ENCODE assay signal across 18 mouse cellular contexts in genomic region chr19:42071221-42071620, GRCm38 (mm10). TPM values are rescaled to one million over a fixed set of nuclear protein-coding genes. Genes with fewer than 3 reads are reported as not detected.
DNase-seq lines count a peak whose midpoint lies in the region; ATAC-seq and TF ChIP-seq lines count a peak whose summit lies in the region.
"Had no signal": no experiment of that assay in that cellular context is flagged by ENCODE, and none has a peak within 500 bp of the region (broad histone marks: within the 10 kb centered on the region; RNA-seq: fewer than 3 reads in every experiment).

No protein-coding gene starts in this region.

- peak; percentile 57 for TF ChIP-seq RAD21 in MEL (IDR thresholded peaks at IDR 0.05; ENCODE audit: low read depth, low read length)

- no peaks in the 10 kb centered on the region for H3K79me2 ChIP-seq in MEL (ENCODE audit: control insufficient read depth, insufficient read depth, low read length, poor library complexity)

- peaks cover 4% of the 10 kb centered on the region; the same call in 1 of the 2 replicates for H3K4me1 ChIP-seq in intestine, postnatal 0 days (replicated peaks; ENCODE audit: control insufficient read depth, insufficient read depth, low read length)
- H3K4me1 ChIP-seq in intestine, embryonic 15.5 days (replicated peaks): no peaks in the 10 kb centered on the region
- no peaks in the 10 kb centered on the region for H3K4me1 ChIP-seq in MEL (ENCODE audit: control insufficient read depth in 1 of 2, insufficient read depth in 2 of 2, low read length in 2 of 2)
- peaks cover 14% of the 10 kb centered on the region; the same call in 1 of the 2 replicates for H3K4me1 ChIP-seq in liver, embryonic 13.5 days (replicated peaks)
- H3K4me1 ChIP-seq: limb, embryonic 15.5 days had no signal

- peak; percentile 54 for TF ChIP-seq CTCF in intestine, postnatal 0 days (IDR thresholded peaks at IDR 0.05; ENCODE audit: low read depth)
- TF ChIP-seq CTCF in MEL (IDR thresholded peaks at IDR 0.05 in 2 of 3, conservative IDR thresholded peaks at IDR 0.05 in 1 of 3; ENCODE audit: control insufficient read depth in 1 of 3, insufficient read depth in 1 of 3, low read depth in 2 of 3, low read length in 3 of 3, poor library complexity in 1 of 3, severe bottlenecking in 1 of 3): peak in 2 of 3 experiments; percentile 54 to 56; a peak in 4 of 6 replicates

- H3K9ac ChIP-seq in intestine, postnatal 0 days (ENCODE audit: low read depth, low read length): no peak overlapping the region
- H3K9ac ChIP-seq in intestine, embryonic 15.5 days: no peak overlapping the region
- no peak overlapping the region for H3K9ac ChIP-seq in MEL (ENCODE audit: control insufficient read depth, low read depth, low read length, poor library complexity, severe bottlenecking)
- no peak overlapping the region for H3K9ac ChIP-seq in liver, embryonic 13.5 days
- H3K9ac ChIP-seq: limb, embryonic 15.5 days had no signal

- no peak overlapping the region; the same call in 1 of the 2 replicates for H3K4me2 ChIP-seq in intestine, postnatal 0 days (replicated peaks; ENCODE audit: low read depth)
- H3K4me2 ChIP-seq in intestine, embryonic 15.5 days (replicated peaks): no peak overlapping the region
- H3K4me2 ChIP-seq in liver, embryonic 13.5 days: no peak overlapping the region
- H3K4me2 ChIP-seq: limb, embryonic 15.5 days had no signal

- 77% methylated on average over 7 of the region's 7 CpGs for WGBS in intestine, postnatal 0 days
- 69% methylated on average over 7 of the region's 7 CpGs for whole genome bisulfite sequencing in intestine, embryonic 15.5 days
- WGBS in liver, embryonic 13.5 days (ENCODE audit: insufficient replicate concordance): 70% methylated on average over 7 of the region's 7 CpGs

- ATAC-seq in intestine, postnatal 0 days: no peak
- no peak for ATAC-seq in intestine, embryonic 15.5 days
- ATAC-seq in liver, embryonic 13.5 days (ENCODE audit: low read depth): no peak
- ATAC-seq: CD4-positive, CD25-positive, alpha-beta regulatory T cell, adult 4 months; Patski had no signal

- no peaks in the 10 kb centered on the region for H3K9me3 ChIP-seq in intestine, postnatal 0 days (ENCODE audit: control insufficient read depth)
- H3K9me3 ChIP-seq in intestine, embryonic 15.5 days: no peaks in the 10 kb centered on the region
- no peaks in the 10 kb centered on the region for H3K9me3 ChIP-seq in MEL (replicated peaks; ENCODE audit: insufficient read depth, low read length)
- H3K9me3 ChIP-seq in liver, embryonic 13.5 days (replicated peaks): no peaks in the 10 kb centered on the region
- H3K9me3 ChIP-seq: limb, embryonic 15.5 days had no signal

- H3K27me3 ChIP-seq in intestine, postnatal 0 days (replicated peaks; ENCODE audit: control insufficient read depth, insufficient read depth, low read length): no peaks in the 10 kb centered on the region
- H3K27me3 ChIP-seq in intestine, embryonic 15.5 days (replicated peaks): no peaks in the 10 kb centered on the region
- H3K27me3 ChIP-seq in MEL (ENCODE audit: control insufficient read depth in 1 of 2, insufficient read depth in 2 of 2, low read length in 2 of 2): peaks cover 15 to 17% of the 10 kb centered on the region in 2 experiments
- H3K27me3 ChIP-seq in liver, embryonic 13.5 days: no peaks in the 10 kb centered on the region
- H3K27me3 ChIP-seq: limb, embryonic 15.5 days; Patski had no signal

- no peaks in the 10 kb centered on the region for H3K36me3 ChIP-seq in intestine, postnatal 0 days (ENCODE audit: control insufficient read depth, insufficient read depth)
- H3K36me3 ChIP-seq in intestine, embryonic 15.5 days: no peaks in the 10 kb centered on the region
- no peaks in the 10 kb centered on the region for H3K36me3 ChIP-seq in MEL (ENCODE audit: control insufficient read depth in 1 of 2, insufficient read depth in 2 of 2, low read length in 2 of 2)
- peaks cover 14% of the 10 kb centered on the region for H3K36me3 ChIP-seq in liver, embryonic 13.5 days

- DNase-seq in 3T3-L1 (ENCODE audit: low read depth, low spot score): peak; percentile 71
- peak; percentile 42 for DNase-seq in MEL (ENCODE audit: low read depth, low spot score)
- no peak for DNase-seq in liver, embryonic 13.5 days
- DNase-seq in gastrocnemius, adult 8-10 months (ENCODE audit: low spot score in 2 of 2): no peak
- DNase-seq in ovary, postnatal 36 days (ENCODE audit: low spot score): no peak
- no peak for DNase-seq in spleen, postnatal 10 days (ENCODE audit: low spot score in 2 of 2)
- DNase-seq: adrenal gland, adult 2 months; cerebellum, postnatal 10 days; heart, adult 11 months; right cerebral cortex, postnatal 14 days; thymus, adult 2 months had no signal

- no peak for TF ChIP-seq EP300 in MEL (IDR thresholded peaks at IDR 0.05; ENCODE audit: low read depth in 1 of 2, low read length in 2 of 2)

- no peak for TF ChIP-seq POLR2A in MEL (IDR thresholded peaks at IDR 0.05; ENCODE audit: control insufficient read depth in 1 of 2, insufficient read depth in 1 of 2, low read depth in 1 of 2, low read length in 2 of 2, poor library complexity in 1 of 2)

- H3K4me3 ChIP-seq in intestine, postnatal 0 days (ENCODE audit: low read depth, low read length): no peak overlapping the region
- no peak overlapping the region for H3K4me3 ChIP-seq in intestine, embryonic 15.5 days (replicated peaks)
- no peak overlapping the region for H3K4me3 ChIP-seq in MEL (ENCODE audit: control insufficient read depth in 1 of 2, insufficient read depth in 1 of 2, low read depth in 2 of 2, low read length in 2 of 2)
- no peak overlapping the region for H3K4me3 ChIP-seq in liver, embryonic 13.5 days (replicated peaks)
- H3K4me3 ChIP-seq: limb, embryonic 15.5 days; myocyte had no signal

- H3K27ac ChIP-seq in intestine, postnatal 0 days (ENCODE audit: low read depth, low read length): peak overlapping the region; percentile 97
- H3K27ac ChIP-seq in intestine, embryonic 15.5 days: no peak overlapping the region
- H3K27ac ChIP-seq in MEL (ENCODE audit: control insufficient read depth, low read depth, low read length): no peak overlapping the region
- peak overlapping the region; percentile 30 for H3K27ac ChIP-seq in liver, embryonic 13.5 days
- H3K27ac ChIP-seq: limb, embryonic 15.5 days had no signal

TF ChIP-seq in MEL, 35 proteins besides CTCF, POLR2A, EP300 and RAD21 (continues in another document):
- TF ChIP-seq SMC3 (IDR thresholded peaks at IDR 0.05; ENCODE audit: low read depth, low read length): peak; percentile 57
- peak; percentile 48; the same call in 1 of the 2 replicates for TF ChIP-seq ZC3H11A (IDR thresholded peaks at IDR 0.05; ENCODE audit: low read depth, low read length)
- no peak for TF ChIP-seq SIN3A (IDR thresholded peaks at IDR 0.05; ENCODE audit: low read length)
- TF ChIP-seq MYC (IDR thresholded peaks at IDR 0.05; ENCODE audit: low read depth, low read length): no peak
- no peak for TF ChIP-seq MAX (IDR thresholded peaks at IDR 0.05; ENCODE audit: low read length)

RNA-seq across cellular contexts. Expression of gene Morn4, which starts 14.9 kb away (rescaled TPM):
- 14.5 and 15.9 TPM in 2 replicates for polyA plus RNA-seq in intestine, postnatal 0 days (2015; fragmentation: Nextera tagmentation; extraction: Ambion mirVana)
- polyA plus RNA-seq in intestine, embryonic 15.5 days (2015; fragmentation: Nextera tagmentation; extraction: Ambion mirVana): 15.4 and 16.5 TPM in 2 replicates
- 4.9 and 5.7 TPM in 2 replicates for total RNA-seq in MEL (2012; rRNA removed)
- polyA plus RNA-seq in MEL (2012; ENCODE audit: insufficient read depth in 1 of 2, insufficient read length in 2 of 2, low read depth in 1 of 2, low replicate concordance in 2 of 2, missing spikeins in 1 of 2): 10 to 100 TPM in 1 of 2 experiments, not detected in 1; 18.4 TPM
- 2.6 and 2.8 TPM in 2 replicates for polyA plus RNA-seq in liver, embryonic 13.5 days (2015; fragmentation: Nextera tagmentation; extraction: Ambion mirVana)
- 1 to 10 TPM; 3.3 to 7.6 (median 5.3) TPM for total RNA-seq in gastrocnemius, adult 8-10 months (2022)

RNA-seq across cellular contexts. Expression of gene Pi4k2a, which starts 19.0 kb away (rescaled TPM):
- 47.2 and 52.2 TPM in 2 replicates for polyA plus RNA-seq in intestine, postnatal 0 days (2015; fragmentation: Nextera tagmentation; extraction: Ambion mirVana)
- 23.4 and 23.6 TPM in 2 replicates for polyA plus RNA-seq in intestine, embryonic 15.5 days (2015; fragmentation: Nextera tagmentation; extraction: Ambion mirVana)
- 10.2 and 12.2 TPM in 2 replicates for total RNA-seq in MEL (2012; rRNA removed)
- polyA plus RNA-seq in MEL (2012; ENCODE audit: insufficient read depth in 1 of 2, insufficient read length in 2 of 2, low read depth in 1 of 2, low replicate concordance in 2 of 2, missing spikeins in 1 of 2): 10 to 100 TPM in 1 of 2 experiments, not detected in 1; 30.3 TPM
- 9.7 and 9.9 TPM in 2 replicates for polyA plus RNA-seq in liver, embryonic 13.5 days (2015; fragmentation: Nextera tagmentation; extraction: Ambion mirVana)
- 10 to 100 TPM; 13.5 to 16.1 (median 14.7) TPM for total RNA-seq in gastrocnemius, adult 8-10 months (2022)

RNA-seq across cellular contexts. Expression of gene 4933411K16Rik, which starts 19.2 kb away (rescaled TPM):
- polyA plus RNA-seq in intestine, postnatal 0 days (2015; fragmentation: Nextera tagmentation; extraction: Ambion mirVana): 0.08 TPM in 1 of 2 replicates, not detected in the other
- polyA plus RNA-seq in intestine, embryonic 15.5 days (2015; fragmentation: Nextera tagmentation; extraction: Ambion mirVana): not detected in 2 replicates
- not detected in 2 replicates for total RNA-seq in MEL (2012; rRNA removed)
- under 1 TPM in 1 of 2 experiments, not detected in 1; 0.10 TPM for polyA plus RNA-seq in MEL (2012; ENCODE audit: insufficient read depth in 1 of 2, insufficient read length in 2 of 2, low read depth in 1 of 2, low replicate concordance in 2 of 2, missing spikeins in 1 of 2)
- 0.15 TPM in 1 of 2 replicates, not detected in the other for polyA plus RNA-seq in liver, embryonic 13.5 days (2015; fragmentation: Nextera tagmentation; extraction: Ambion mirVana)
- total RNA-seq in gastrocnemius, adult 8-10 months (2022): under 1 TPM in 3 of 4 experiments, not detected in 1; 0.21 to 0.53 (median 0.36) TPM
- polyA plus RNA-seq: CD4-positive, CD25-positive, alpha-beta regulatory T cell, adult 4 months; limb, embryonic 15.5 days had no signal

RNA-seq across cellular contexts. Expression of gene Hoga1, which starts 25.8 kb away (rescaled TPM):
- polyA plus RNA-seq in intestine, postnatal 0 days (2015; fragmentation: Nextera tagmentation; extraction: Ambion mirVana): 16.2 and 17.6 TPM in 2 replicates
- 1.6 and 1.7 TPM in 2 replicates for polyA plus RNA-seq in intestine, embryonic 15.5 days (2015; fragmentation: Nextera tagmentation; extraction: Ambion mirVana)
- 0.31 TPM in 1 of 2 replicates, not detected in the other for total RNA-seq in MEL (2012; rRNA removed)
- under 1 TPM in 1 of 2 experiments, not detected in 1; 0.38 TPM for polyA plus RNA-seq in MEL (2012; ENCODE audit: insufficient read depth in 1 of 2, insufficient read length in 2 of 2, low read depth in 1 of 2, low replicate concordance in 2 of 2, missing spikeins in 1 of 2)
- polyA plus RNA-seq in liver, embryonic 13.5 days (2015; fragmentation: Nextera tagmentation; extraction: Ambion mirVana): 21.6 and 21.9 TPM in 2 replicates
- total RNA-seq in gastrocnemius, adult 8-10 months (2022): 1 to 10 TPM; 3.0 to 4.8 (median 3.7) TPM
- polyA plus RNA-seq: CD4-positive, CD25-positive, alpha-beta regulatory T cell, adult 4 months had no signal

RNA-seq across cellular contexts. Expression of gene Ankrd2, which starts 35.4 kb away (rescaled TPM):
- polyA plus RNA-seq in intestine, postnatal 0 days (2015; fragmentation: Nextera tagmentation; extraction: Ambion mirVana): 0.42 TPM in 1 of 2 replicates, not detected in the other
- 0.18 TPM in 1 of 2 replicates, not detected in the other for polyA plus RNA-seq in intestine, embryonic 15.5 days (2015; fragmentation: Nextera tagmentation; extraction: Ambion mirVana)
- total RNA-seq in MEL (2012; rRNA removed): not detected in 2 replicates
- polyA plus RNA-seq in MEL (2012; ENCODE audit: insufficient read depth in 1 of 2, insufficient read length in 2 of 2, low read depth in 1 of 2, low replicate concordance in 2 of 2, missing spikeins in 1 of 2): not detected
- polyA plus RNA-seq in liver, embryonic 13.5 days (2015; fragmentation: Nextera tagmentation; extraction: Ambion mirVana): 0.15 and 0.16 TPM in 2 replicates
- total RNA-seq in gastrocnemius, adult 8-10 months (2022): 100 to 1,000 TPM; 131 to 242 (median 170) TPM
- total RNA-seq: heart, postnatal 10 days had no signal
- polyA plus RNA-seq: CD4-positive, CD25-positive, alpha-beta regulatory T cell, adult 4 months had no signal

Comparison
In these comparisons a context has a peak if more than half of its experiments do, and no peak if none do; other contexts are left out.
1. H3K27ac ChIP-seq: peak in intestine, postnatal 0 days (single experiment) and liver, embryonic 13.5 days (single experiment); none in intestine, embryonic 15.5 days (single experiment) and MEL (single experiment).
2. DNase-seq: peak in 3T3-L1 (single experiment) and MEL (single experiment); none in liver, embryonic 13.5 days (single experiment), gastrocnemius, adult 8-10 months (0 of 2), ovary, postnatal 36 days (single experiment) and spleen, postnatal 10 days (0 of 2).